Mouse (Mus musculus) intestine, postnatal 0 days (tissue): Measurements from ENCODE around the gene Schip1. TPM values are rescaled to one million over a fixed set of nuclear protein-coding genes. Genes with fewer than 3 reads are reported as not detected.

Experiments used
- ATAC-seq: fragments of 200-750 bp; cut with Nextera tagmentation; 2 replicates; pipeline ENCODE4 v1.8.0; 2017; ENCODE audit warnings: mild to moderate bottlenecking, moderate TSS enrichment, moderate library complexity
- H3K27ac ChIP-seq: fragments of 300-500 bp; sonication (generic); 2 replicates; pipeline ENCODE4 v1.5.1; 2014; ENCODE audit warnings: mild to moderate bottlenecking, low read depth, low read length, moderate library complexity
- H3K27me3 ChIP-seq: fragments of 300-500 bp; sonication (generic); replicated peaks from 2 replicates; pipeline ENCODE4 v1.6.1; 2014; ENCODE audit warnings: low read length, mixed read lengths; ENCODE audit not compliant: control insufficient read depth, insufficient read depth
- H3K36me3 ChIP-seq: fragments of 300-500 bp; sonication (generic); 2 replicates; pipeline ENCODE4 v1.6.1; 2014; ENCODE audit warnings: mild to moderate bottlenecking, moderate library complexity; ENCODE audit not compliant: control insufficient read depth, insufficient read depth
- H3K4me1 ChIP-seq: fragments of 300-500 bp; sonication (generic); replicated peaks from 2 replicates; pipeline ENCODE4 v1.6.1; 2014; ENCODE audit warnings: antibody characterized with exemption, low read length, mixed read lengths; ENCODE audit not compliant: control insufficient read depth, insufficient read depth
- H3K4me2 ChIP-seq: fragments of 300-500 bp; sonication (generic); replicated peaks from 2 replicates; pipeline ENCODE4 v1.6.1; 2014; ENCODE audit warnings: low read depth, mild to moderate bottlenecking, moderate library complexity
- H3K4me3 ChIP-seq: fragments of 300-500 bp; sonication (generic); 2 replicates; pipeline ENCODE4 v1.5.1; 2014; ENCODE audit warnings: low read depth, low read length
- H3K9ac ChIP-seq: fragments of 300-500 bp; sonication (generic); 2 replicates; pipeline ENCODE4 v1.6.1; 2014; ENCODE audit warnings: mild to moderate bottlenecking, low read depth, low read length
- H3K9me3 ChIP-seq: fragments of 300-500 bp; sonication (generic); 2 replicates; pipeline ENCODE4 v1.6.1; 2016; ENCODE audit warnings: mixed run types; ENCODE audit not compliant: control insufficient read depth
- CTCF ChIP-seq: sonication (generic); IDR thresholded peaks from 2 replicates; pipeline ENCODE4 v1.5.1; 2016; ENCODE audit warnings: low read depth, mild to moderate bottlenecking, control low read depth, antibody characterized with exemption, moderate library complexity
- WGBS: fragments of 180-500 bp; shearing (Covaris S2); extraction: QIAGEN DNeasy Blood & Tissue Kit; methylation state at CpG from one replicate; pipeline ENCODE4 v1.1.7; 2014; 5-methylcytosine and 5-hydroxymethylcytosine counted together
- polyA plus RNA-seq: library from polyadenylated mRNA; unstranded; fragments of >200 nt; fragmentation: Nextera tagmentation; extraction: Ambion mirVana; gene quantifications from 2 replicates; pipeline ENCODE4 v1.2.1, GENCODE M21; 2015

The Schip1 gene
- polyA plus RNA-seq, 1 experiment from 2014 or later = 24.2 TPM

GRCm38 (mm10) chr3:68434897-68435296 is 370.3 kb downstream of the Schip1 start:
- 87% methylated on average over 2 of the region's 2 CpGs for WGBS
- TF ChIP-seq CTCF = no peak
- Histone ChIP-seq H3K4me1 (no peaks in the 10 kb centered on the region), H3K9me3 (no peaks in the 10 kb centered on the region), H3K9ac (no peak overlapping the region), H3K27me3 (no peaks in the 10 kb centered on the region), H3K4me2 (no peak overlapping the region), H3K4me3 (no peak overlapping the region), H3K27ac (no peak overlapping the region), H3K36me3 (no peaks in the 10 kb centered on the region)
- ATAC-seq = no peak

GRCm38 (mm10) chr3:68448480-68448879 is 383.9 kb downstream of the Schip1 start:
- ATAC-seq = no peak

GRCm38 (mm10) chr3:68451634-68452033 is 387.0 kb downstream of the Schip1 start:
- no peak for ATAC-seq
- TF ChIP-seq CTCF = no peak
- H3K4me3 ChIP-seq = no peak overlapping the region

More at GRCm38 (mm10) chr3:68448480-68448879, 383.9 kb downstream of the Schip1 start:
- H3K27me3 ChIP-seq = no peaks in the 10 kb centered on the region
- no peak overlapping the region for H3K27ac ChIP-seq
- H3K4me1 ChIP-seq = no peaks in the 10 kb centered on the region
- 70% methylated on average over 2 of the region's 2 CpGs for WGBS
- no peaks in the 10 kb centered on the region for H3K9me3 ChIP-seq
- no peak overlapping the region for H3K4me2 ChIP-seq
- no peak for TF ChIP-seq CTCF
- no peak overlapping the region for H3K4me3 ChIP-seq
- no peak overlapping the region for H3K9ac ChIP-seq
- H3K36me3 ChIP-seq = no peaks in the 10 kb centered on the region

GRCm38 (mm10) chr3:68453266-68453665 is 388.7 kb downstream of the Schip1 start:
- ATAC-seq = no peak
- Histone ChIP-seq H3K4me2 (no peak overlapping the region), H3K9ac (no peak overlapping the region)

More at GRCm38 (mm10) chr3:68451634-68452033, 387.0 kb downstream of the Schip1 start:
- Histone ChIP-seq H3K27ac (no peak overlapping the region), H3K4me2 (no peak overlapping the region), H3K9me3 (no peaks in the 10 kb centered on the region), H3K27me3 (no peaks in the 10 kb centered on the region), H3K9ac (no peak overlapping the region), H3K36me3 (no peaks in the 10 kb centered on the region), H3K4me1 (no peaks in the 10 kb centered on the region)
- 98% methylated on average over 1 of the region's 1 CpGs for WGBS

GRCm38 (mm10) chr3:68453719-68454455 is 389.3 kb downstream of the Schip1 start:
- Histone ChIP-seq H3K36me3 (no peaks in the 10 kb centered on the region), H3K4me1 (no peaks in the 10 kb centered on the region)
- WGBS = 77% methylated on average over 9 of the region's 10 CpGs

More at GRCm38 (mm10) chr3:68453266-68453665, 388.7 kb downstream of the Schip1 start:
- no peak for TF ChIP-seq CTCF
- Histone ChIP-seq H3K9me3 (no peaks in the 10 kb centered on the region), H3K4me1 (no peaks in the 10 kb centered on the region), H3K4me3 (no peak overlapping the region), H3K27me3 (no peaks in the 10 kb centered on the region), H3K27ac (no peak overlapping the region), H3K36me3 (no peaks in the 10 kb centered on the region)
- 24% methylated on average over 5 of the region's 5 CpGs for WGBS

GRCm38 (mm10) chr3:68466643-68467042 is 402.0 kb downstream of the Schip1 start:
- Histone ChIP-seq H3K36me3 (no peaks in the 10 kb centered on the region), H3K9ac (no peak overlapping the region), H3K27me3 (no peaks in the 10 kb centered on the region), H3K9me3 (no peaks in the 10 kb centered on the region), H3K27ac (no peak overlapping the region), H3K4me2 (no peak overlapping the region), H3K4me1 (no peaks in the 10 kb centered on the region), H3K4me3 (no peak overlapping the region)
- no peak for ATAC-seq
- 67% methylated on average over 5 of the region's 5 CpGs for WGBS
- no peak for TF ChIP-seq CTCF

More at GRCm38 (mm10) chr3:68453719-68454455, 389.3 kb downstream of the Schip1 start:
- no peak overlapping the region for H3K9ac ChIP-seq
- no peak for ATAC-seq
- no peak overlapping the region for H3K4me2 ChIP-seq
- TF ChIP-seq CTCF = no peak
- no peak overlapping the region for H3K4me3 ChIP-seq
- H3K27ac ChIP-seq = no peak overlapping the region
- no peaks in the 10 kb centered on the region for H3K27me3 ChIP-seq
- no peaks in the 10 kb centered on the region for H3K9me3 ChIP-seq
